Mouse (Mus musculus): ENCODE data around the gene Sdr9c7. TPM values are rescaled to one million over a fixed set of nuclear protein-coding genes. Genes with fewer than 3 reads are reported as not detected.

Gene Sdr9c7
- polyA plus RNA-seq (2012; rRNA removed), result 0.52 and 1.3 TPM in 2 replicates

DNA sequence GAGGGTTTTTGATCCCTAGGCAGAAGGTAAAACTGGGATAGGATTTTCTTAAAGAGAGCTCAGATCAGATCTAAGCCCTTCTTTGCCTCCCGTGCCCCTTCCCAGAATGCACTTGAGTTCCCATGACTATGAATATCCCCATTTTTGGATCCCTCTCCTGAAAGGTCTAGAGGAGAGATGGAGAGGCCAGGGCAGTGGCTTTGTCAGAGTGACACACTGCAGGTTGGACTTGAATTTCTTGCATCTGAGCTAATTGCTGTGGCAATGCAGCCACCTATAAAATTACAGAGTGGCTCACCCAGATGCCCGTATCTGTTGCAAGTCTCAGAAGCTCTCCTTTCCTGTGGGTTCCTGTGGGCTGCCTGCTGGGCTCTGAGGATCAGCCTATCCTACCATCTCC lies at the start of gene Sdr9c7:
TSS of gene Sdr9c7 (plus strand) at position 301 of the 400 bp plus-strand sequence.
- H3K36me3 ChIP-seq (ENCODE audit: control insufficient read depth, insufficient read depth, low read length), result no peaks in the 10 kb centered on the region
- no peaks in the 10 kb centered on the region for H3K27me3 ChIP-seq (ENCODE audit: control insufficient read depth, insufficient read depth, low read length)
- WGBS, result 73% methylated on average over 2 of the region's 2 CpGs
- no peak within 1 kb of the TSS for H3K4me3 ChIP-seq (ENCODE audit: control insufficient read depth, insufficient read depth, low read length)
- TF ChIP-seq POLR2A (IDR thresholded peaks at IDR 0.05; ENCODE audit: control insufficient read depth, extremely low read depth, insufficient read depth, low read length, poor library complexity), result no peak
- no peak for TF ChIP-seq CTCF (IDR thresholded peaks at IDR 0.05; ENCODE audit: borderline replicate concordance, control insufficient read depth, extremely low read depth, insufficient read depth, low read length, poor library complexity)
- H3K27ac ChIP-seq (ENCODE audit: control insufficient read depth, insufficient read depth, low read length), result no peak within 1 kb of the TSS
- H3K4me1 ChIP-seq (replicated peaks; ENCODE audit: control insufficient read depth, insufficient read depth, low read length), result peaks cover 4% of the 10 kb centered on the region; the same call in 1 of the 2 replicates
- DNase-seq, result no peak

DNA sequence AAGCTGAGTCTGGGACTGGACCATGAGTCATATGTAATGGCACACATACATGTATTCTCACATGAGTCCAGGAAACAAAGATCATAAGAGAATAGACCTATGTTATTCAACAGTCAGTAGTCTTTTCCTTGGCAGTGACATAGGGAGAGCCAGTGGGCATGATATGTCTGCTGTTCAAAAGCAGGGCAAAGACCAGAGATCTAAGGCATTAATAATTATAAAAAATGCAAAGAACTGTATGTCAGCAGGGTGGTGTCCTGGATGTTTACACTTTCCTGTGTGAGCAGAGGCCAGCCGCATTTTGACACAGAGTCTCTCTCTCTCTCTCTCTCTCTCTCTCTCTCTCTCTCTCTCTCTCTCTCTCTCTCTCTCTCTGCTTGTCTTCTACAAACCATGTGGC lies 48.7 kb upstream of the Sdr9c7 start, which contains the start of gene Rdh19:
TSS of gene Rdh19 (plus strand) at position 301 of the 400 bp plus-strand sequence.
- Histone ChIP-seq H3K27ac (ENCODE audit: control insufficient read depth, insufficient read depth, low read length) (no peak within 1 kb of the TSS), H3K36me3 (ENCODE audit: control insufficient read depth, insufficient read depth, low read length) (no peaks in the 10 kb centered on the region), H3K4me1 (replicated peaks; ENCODE audit: control insufficient read depth, insufficient read depth, low read length) (no peaks in the 10 kb centered on the region), H3K27me3 (ENCODE audit: control insufficient read depth, insufficient read depth, low read length) (no peaks in the 10 kb centered on the region), H3K4me3 (ENCODE audit: control insufficient read depth, insufficient read depth, low read length) (no peak within 1 kb of the TSS)
- no peak for DNase-seq
- WGBS, result 91% methylated on average over 1 of the region's 1 CpGs
- no peak for TF ChIP-seq CTCF (IDR thresholded peaks at IDR 0.05; ENCODE audit: borderline replicate concordance, control insufficient read depth, extremely low read depth, insufficient read depth, low read length, poor library complexity)
- TF ChIP-seq POLR2A (IDR thresholded peaks at IDR 0.05; ENCODE audit: control insufficient read depth, extremely low read depth, insufficient read depth, low read length, poor library complexity), result no peak

DNA sequence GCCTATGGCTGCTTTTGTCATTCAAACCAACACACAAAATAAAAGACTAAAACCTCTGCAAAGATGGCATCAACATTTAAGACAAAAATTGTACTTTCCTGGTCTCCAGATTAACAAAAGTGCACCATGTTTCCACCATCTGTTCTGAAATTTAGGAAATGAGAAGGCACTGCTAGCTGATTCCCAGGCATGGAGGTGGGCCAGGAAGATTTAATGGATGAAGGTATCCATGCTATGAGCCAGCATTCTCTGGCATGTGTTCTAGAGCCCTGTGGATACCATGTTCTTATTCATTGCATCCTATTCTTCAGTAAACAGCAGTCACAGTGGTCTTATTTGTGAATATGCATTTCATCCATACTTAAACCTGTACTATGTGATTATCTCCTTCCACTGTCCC lies 41.9 kb upstream of the Sdr9c7 start:
- no peak overlapping the region for H3K27ac ChIP-seq (ENCODE audit: control insufficient read depth, insufficient read depth, low read length)
- no peaks in the 10 kb centered on the region for H3K27me3 ChIP-seq (ENCODE audit: control insufficient read depth, insufficient read depth, low read length)
- no peaks in the 10 kb centered on the region for H3K4me1 ChIP-seq (replicated peaks; ENCODE audit: control insufficient read depth, insufficient read depth, low read length)
- TF ChIP-seq CTCF (IDR thresholded peaks at IDR 0.05; ENCODE audit: borderline replicate concordance, control insufficient read depth, extremely low read depth, insufficient read depth, low read length, poor library complexity) (no peak), POLR2A (IDR thresholded peaks at IDR 0.05; ENCODE audit: control insufficient read depth, extremely low read depth, insufficient read depth, low read length, poor library complexity) (no peak)
- H3K36me3 ChIP-seq (ENCODE audit: control insufficient read depth, insufficient read depth, low read length), result no peaks in the 10 kb centered on the region
- no peak for DNase-seq
- H3K4me3 ChIP-seq (ENCODE audit: control insufficient read depth, insufficient read depth, low read length), result no peak overlapping the region

DNA sequence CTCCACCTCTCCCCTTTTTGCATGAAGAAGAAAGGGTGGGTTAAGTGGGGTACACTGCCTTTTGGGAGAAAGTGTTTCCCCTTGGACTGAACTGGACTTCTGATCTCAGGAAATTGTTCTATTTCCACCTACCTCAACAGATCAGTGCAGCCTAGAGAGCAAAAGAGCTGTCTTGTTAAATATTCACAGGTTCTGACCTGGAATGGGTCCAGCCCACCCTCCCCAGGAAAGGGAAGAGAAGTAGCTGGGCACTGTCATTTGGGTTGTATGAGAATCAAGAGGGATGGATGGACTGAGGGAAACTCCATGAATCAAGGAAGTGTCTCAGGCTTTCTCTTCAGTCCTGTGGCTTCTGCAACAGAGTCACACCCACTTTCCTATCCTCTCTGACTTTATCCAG lies 33.4 kb upstream of the Sdr9c7 start:
- DNase-seq, result no peak
- TF ChIP-seq CTCF (IDR thresholded peaks at IDR 0.05; ENCODE audit: borderline replicate concordance, control insufficient read depth, extremely low read depth, insufficient read depth, low read length, poor library complexity), result no peak
- TF ChIP-seq POLR2A (IDR thresholded peaks at IDR 0.05; ENCODE audit: control insufficient read depth, extremely low read depth, insufficient read depth, low read length, poor library complexity), result no peak
- H3K27ac ChIP-seq (ENCODE audit: control insufficient read depth, insufficient read depth, low read length), result no peak overlapping the region
- H3K4me1 ChIP-seq (replicated peaks; ENCODE audit: control insufficient read depth, insufficient read depth, low read length), result no peaks in the 10 kb centered on the region
- H3K27me3 ChIP-seq (ENCODE audit: control insufficient read depth, insufficient read depth, low read length), result no peaks in the 10 kb centered on the region
- no peaks in the 10 kb centered on the region for H3K36me3 ChIP-seq (ENCODE audit: control insufficient read depth, insufficient read depth, low read length)
- no peak overlapping the region for H3K4me3 ChIP-seq (ENCODE audit: control insufficient read depth, insufficient read depth, low read length)

DNA sequence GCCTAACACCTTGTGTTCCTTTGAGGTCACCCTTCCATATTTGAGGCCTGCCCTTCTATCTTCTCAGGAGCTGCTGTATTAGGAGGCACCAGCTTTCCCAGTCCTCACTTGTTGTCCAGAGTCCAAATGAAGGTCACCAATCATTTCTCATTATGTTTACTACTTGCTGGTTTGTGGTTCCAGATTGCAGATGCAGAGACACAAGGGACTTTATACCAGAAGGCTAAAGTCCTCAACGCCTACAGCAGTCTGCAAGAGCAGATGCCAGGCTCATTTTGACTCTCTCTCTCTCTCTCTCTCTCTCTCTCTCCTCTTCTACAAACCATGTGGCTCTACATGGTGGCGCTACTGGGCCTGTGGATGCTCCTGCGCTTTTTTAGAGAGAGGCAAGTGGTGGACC lies 32.1 kb upstream of the Sdr9c7 start, which contains the start of gene Rdh16f2:
TSS of gene Rdh16f2 (plus strand) at position 243 of the 400 bp plus-strand sequence.
- TF ChIP-seq CTCF (IDR thresholded peaks at IDR 0.05; ENCODE audit: borderline replicate concordance, control insufficient read depth, extremely low read depth, insufficient read depth, low read length, poor library complexity), result no peak
- TF ChIP-seq POLR2A (IDR thresholded peaks at IDR 0.05; ENCODE audit: control insufficient read depth, extremely low read depth, insufficient read depth, low read length, poor library complexity), result no peak
- no peak within 1 kb of the TSS for H3K27ac ChIP-seq (ENCODE audit: control insufficient read depth, insufficient read depth, low read length)
- WGBS, result 89% methylated on average over 3 of the region's 3 CpGs

DNA sequence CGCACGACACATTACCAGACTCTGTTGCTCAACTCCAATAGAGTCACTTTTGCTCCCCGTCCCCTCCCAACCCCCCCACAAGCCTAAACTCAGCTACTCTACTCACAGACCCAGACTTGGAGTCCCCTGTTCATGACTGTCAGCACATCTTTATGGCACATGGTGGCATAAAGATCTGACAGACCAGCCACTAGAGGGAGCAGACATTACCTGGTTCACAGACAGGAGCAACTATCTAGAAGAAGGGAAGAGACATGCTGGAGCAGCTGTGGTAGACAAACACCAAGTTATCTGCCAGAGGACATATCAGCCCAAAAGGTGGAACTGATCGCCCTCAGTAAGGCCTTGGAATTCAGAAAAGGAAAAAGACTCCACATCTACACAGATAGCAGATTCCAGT lies 25.8 kb upstream of the Sdr9c7 start:
- H3K27ac ChIP-seq (ENCODE audit: control insufficient read depth, insufficient read depth, low read length), result no peak overlapping the region
- peak; percentile 3 for DNase-seq
- WGBS, result 83% methylated on average over 4 of the region's 4 CpGs
- TF ChIP-seq CTCF (IDR thresholded peaks at IDR 0.05; ENCODE audit: borderline replicate concordance, control insufficient read depth, extremely low read depth, insufficient read depth, low read length, poor library complexity) (no peak), POLR2A (IDR thresholded peaks at IDR 0.05; ENCODE audit: control insufficient read depth, extremely low read depth, insufficient read depth, low read length, poor library complexity) (no peak)
- no peaks in the 10 kb centered on the region for H3K4me1 ChIP-seq (replicated peaks; ENCODE audit: control insufficient read depth, insufficient read depth, low read length)
- no peaks in the 10 kb centered on the region for H3K27me3 ChIP-seq (ENCODE audit: control insufficient read depth, insufficient read depth, low read length)
- no peaks in the 10 kb centered on the region for H3K36me3 ChIP-seq (ENCODE audit: control insufficient read depth, insufficient read depth, low read length)
- no peak overlapping the region for H3K4me3 ChIP-seq (ENCODE audit: control insufficient read depth, insufficient read depth, low read length)

More for the DNA sequence above, 32.1 kb upstream of the Sdr9c7 start, which contains the start of gene Rdh16f2:
- Histone ChIP-seq H3K36me3 (ENCODE audit: control insufficient read depth, insufficient read depth, low read length) (no peaks in the 10 kb centered on the region), H3K27me3 (ENCODE audit: control insufficient read depth, insufficient read depth, low read length) (no peaks in the 10 kb centered on the region), H3K4me1 (replicated peaks; ENCODE audit: control insufficient read depth, insufficient read depth, low read length) (no peaks in the 10 kb centered on the region), H3K4me3 (ENCODE audit: control insufficient read depth, insufficient read depth, low read length) (no peak within 1 kb of the TSS)
- no peak for DNase-seq

DNA sequence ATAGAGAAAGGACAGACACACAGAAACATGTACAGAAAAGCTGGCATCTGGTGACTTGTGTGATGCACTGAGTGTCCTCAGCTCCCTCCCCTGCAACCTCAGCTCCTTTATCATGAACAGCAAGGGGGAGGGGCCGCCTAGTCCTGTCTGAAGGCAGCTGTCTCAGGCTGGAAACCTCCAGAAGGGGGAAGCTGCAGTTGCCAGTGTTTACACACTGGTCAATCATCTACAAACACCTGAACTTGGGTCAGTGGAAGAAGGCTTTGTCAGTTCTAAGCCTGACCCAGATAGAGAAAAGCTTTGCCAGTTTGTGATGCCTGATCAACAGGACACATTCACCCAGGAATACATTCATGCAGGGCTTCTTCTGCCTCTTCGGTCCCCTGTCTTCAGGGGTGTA lies 20.6 kb upstream of the Sdr9c7 start:
- no peaks in the 10 kb centered on the region for H3K36me3 ChIP-seq (ENCODE audit: control insufficient read depth, insufficient read depth, low read length)
- no peaks in the 10 kb centered on the region for H3K27me3 ChIP-seq (ENCODE audit: control insufficient read depth, insufficient read depth, low read length)
- H3K4me1 ChIP-seq (replicated peaks; ENCODE audit: control insufficient read depth, insufficient read depth, low read length), result no peaks in the 10 kb centered on the region
- no peak overlapping the region for H3K27ac ChIP-seq (ENCODE audit: control insufficient read depth, insufficient read depth, low read length)
- no peak for DNase-seq
- 67% methylated on average over 2 of the region's 2 CpGs for WGBS
- no peak for TF ChIP-seq POLR2A (IDR thresholded peaks at IDR 0.05; ENCODE audit: control insufficient read depth, extremely low read depth, insufficient read depth, low read length, poor library complexity)
- no peak for TF ChIP-seq CTCF (IDR thresholded peaks at IDR 0.05; ENCODE audit: borderline replicate concordance, control insufficient read depth, extremely low read depth, insufficient read depth, low read length, poor library complexity)
- H3K4me3 ChIP-seq (ENCODE audit: control insufficient read depth, insufficient read depth, low read length), result no peak overlapping the region

All from thymus, adult 2 months (tissue).